Mouse (Mus musculus) liver, embryonic 14.5 days (tissue): ENCODE measurements at regions not wholly inside any gene's neighbourhood (a gene's known extent, or its start where the extent isn't known, plus 50 kb on each side); places are given as distances from the start of the nearest gene placed in this dataset.

ENCODE experiments used
- ATAC-seq: fragments of 200-750 bp; cut with Nextera tagmentation; 2 replicates; pipeline ENCODE4 v1.8.0; 2017; ENCODE audit warnings: moderate number of reproducible peaks, mild to moderate bottlenecking, moderate library complexity; ENCODE audit not compliant: insufficient read depth
- DNase-seq, 3 experiments: peaks; one replicate each; pipeline ENCODE4 v3.0.0-alpha.2; 2012 to 2013; ENCODE audit warnings: low read depth in 3 of 3, low spot score in 3 of 3
- H3K27ac ChIP-seq: fragments of 300-500 bp; sonication (generic); 2 replicates; pipeline ENCODE4 v1.5.1; 2014; ENCODE audit warnings: moderate library complexity, mild to moderate bottlenecking, control low read depth, inconsistent platforms
- H3K27me3 ChIP-seq: fragments of 300-500 bp; sonication (generic); 2 replicates; pipeline ENCODE4 v1.6.1; 2014; ENCODE audit warnings: mild to moderate bottlenecking, low read length, moderate library complexity; ENCODE audit not compliant: control insufficient read depth, insufficient read depth
- H3K36me3 ChIP-seq: fragments of 300-500 bp; sonication (generic); replicated peaks from 2 replicates; pipeline ENCODE4 v1.6.1; 2014; ENCODE audit warnings: low read depth; ENCODE audit not compliant: control insufficient read depth, insufficient read depth
- H3K4me1 ChIP-seq, 2 experiments: fragments of 200-500 bp in 1 of 2; fragments of 300-500 bp in 1 of 2; sonication (generic) in 1 of 2; replicated peaks; 2 replicates each; pipeline ENCODE4 v1.6.1; 2012 to 2014; ENCODE audit warnings: antibody characterized with exemption in 1 of 2, inconsistent platforms in 1 of 2, low read length in 1 of 2; ENCODE audit not compliant: control insufficient read depth in 2 of 2, insufficient read depth in 2 of 2
- H3K4me2 ChIP-seq: fragments of 300-500 bp; sonication (generic); 2 replicates; pipeline ENCODE4 v1.6.1; 2014; ENCODE audit warnings: low read depth, mild to moderate bottlenecking, control low read depth, moderate library complexity
- H3K4me3 ChIP-seq, 2 experiments: fragments of 200-500 bp in 1 of 2; fragments of 300-500 bp in 1 of 2; sonication (generic) in 1 of 2; 2 replicates each; pipeline ENCODE4 v1.5.1; 2012 to 2014; ENCODE audit warnings: low read depth in 2 of 2, low read length in 2 of 2, mild to moderate bottlenecking in 2 of 2, control low read depth in 1 of 2, inconsistent platforms in 1 of 2, moderate library complexity in 1 of 2; ENCODE audit not compliant: insufficient read depth in 1 of 2
- H3K9ac ChIP-seq: fragments of 300-500 bp; sonication (generic); replicated peaks from 2 replicates; pipeline ENCODE4 v1.6.1; 2014; ENCODE audit warnings: mild to moderate bottlenecking, control low read depth, moderate library complexity
- H3K9me3 ChIP-seq: fragments of 300-500 bp; sonication (generic); 2 replicates; pipeline ENCODE4 v1.6.1; 2016; ENCODE audit warnings: low read length, mixed read lengths; ENCODE audit not compliant: control insufficient read depth
- CTCF ChIP-seq: IDR thresholded peaks from 2 replicates; pipeline ENCODE4 v1.5.1; 2016; ENCODE audit warnings: antibody characterized with exemption, low read depth, control low read depth
- EP300 ChIP-seq: IDR thresholded peaks from 2 replicates; pipeline ENCODE4 v1.6.1; 2016; ENCODE audit warnings: antibody characterized with exemption, low read depth
- WGBS: fragments of 180-500 bp; shearing (Covaris S2); extraction: QIAGEN DNeasy Blood & Tissue Kit; methylation state at CpG from one replicate; pipeline ENCODE4 v1.1.7; 2014; ENCODE audit not compliant: insufficient replicate concordance; 5-methylcytosine and 5-hydroxymethylcytosine counted together

DNA sequence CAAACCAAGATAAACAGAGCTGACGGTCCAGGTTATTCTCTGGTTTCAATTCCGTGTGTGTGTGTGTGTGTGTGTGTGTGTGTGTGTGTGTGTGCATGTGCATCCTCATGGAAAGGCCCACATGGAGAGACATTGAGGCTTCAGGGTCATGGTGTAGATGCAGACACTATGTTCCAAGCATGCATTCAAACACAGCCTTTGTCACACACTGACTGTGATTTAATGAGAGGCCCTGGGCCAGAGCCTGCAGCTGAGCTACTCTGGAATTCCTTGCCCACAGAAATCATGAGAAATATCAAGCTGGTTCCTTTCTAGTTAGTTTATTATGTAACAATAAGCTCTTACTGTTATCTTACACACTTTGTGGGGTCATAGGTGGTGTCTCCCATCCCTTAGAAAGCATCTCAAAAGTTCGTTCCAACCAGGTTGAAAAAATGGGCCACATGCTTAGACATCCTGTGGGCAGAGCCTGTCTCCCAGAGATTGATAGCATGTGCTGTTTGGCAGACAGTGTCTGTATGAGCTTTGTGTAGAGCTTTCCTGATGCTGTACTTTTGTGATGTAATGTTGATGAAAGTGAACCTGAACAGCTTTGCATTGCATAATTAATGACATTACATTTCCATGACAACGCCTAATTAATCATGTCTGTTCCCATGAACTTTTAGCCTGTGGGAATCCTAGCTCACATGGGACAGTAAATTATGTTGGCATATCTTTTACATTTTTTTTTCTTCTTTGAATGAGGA lies 62.8 kb upstream of the Tpm1 start:
- Histone ChIP-seq H3K4me1 (no peaks in the 10 kb centered on the region), H3K36me3 (no peaks in the 10 kb centered on the region), H3K27ac (no peak overlapping the region), H3K9me3 (no peaks in the 10 kb centered on the region), H3K27me3 (no peaks in the 10 kb centered on the region), H3K4me3 (no peak overlapping the region), H3K9ac (no peak overlapping the region), H3K4me2 (no peak overlapping the region)
- TF ChIP-seq CTCF = no peak
- TF ChIP-seq EP300 = no peak
- ATAC-seq = no peak
- DNase-seq = no peak
- WGBS = 68% methylated on average over 4 of the region's 4 CpGs

DNA sequence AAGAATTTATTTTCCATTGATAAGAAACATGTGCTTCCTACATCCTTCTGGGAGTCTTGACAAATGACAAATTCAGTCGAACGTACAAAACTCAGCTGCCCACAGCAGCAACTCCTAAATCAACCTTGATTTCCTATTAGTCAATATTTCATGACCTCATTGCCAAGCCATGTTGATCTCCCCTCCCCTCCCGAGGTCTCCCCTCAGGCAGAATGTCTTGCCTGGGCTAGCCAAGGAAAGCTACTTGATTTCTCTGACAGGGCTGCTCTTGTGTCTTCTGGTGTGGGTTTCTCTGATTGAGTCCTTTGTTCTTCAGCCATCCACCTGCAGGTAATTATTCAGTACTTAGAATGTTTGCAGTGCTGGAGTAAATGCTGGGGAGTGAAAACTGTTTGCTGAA lies 58.7 kb upstream of the Tpm1 start:
- DNase-seq = no peak
- Histone ChIP-seq H3K4me3 (no peak overlapping the region), H3K9ac (no peak overlapping the region), H3K36me3 (no peaks in the 10 kb centered on the region), H3K4me1 (no peaks in the 10 kb centered on the region), H3K27ac (no peak overlapping the region), H3K9me3 (no peaks in the 10 kb centered on the region), H3K27me3 (no peaks in the 10 kb centered on the region), H3K4me2 (no peak overlapping the region)
- TF ChIP-seq EP300 (no peak), CTCF (no peak)
- ATAC-seq = no peak
- WGBS = 40% methylated on average over 3 of the region's 3 CpGs

- Histone ChIP-seq H3K9ac (no peak overlapping the region), H3K27ac (no peak overlapping the region), H3K4me2 (no peak overlapping the region), H3K27me3 (no peaks in the 10 kb centered on the region), H3K9me3 (no peaks in the 10 kb centered on the region), H3K4me1 (no peaks in the 10 kb centered on the region), H3K4me3 (no peak overlapping the region), H3K36me3 (no peaks in the 10 kb centered on the region)
- 7% methylated on average over 9 of the region's 9 CpGs for WGBS
- DNase-seq = peak in 1 of 3 experiments; percentile 32
- TF ChIP-seq CTCF = no peak
- TF ChIP-seq EP300 = no peak
- no peak for ATAC-seq
Measured at GRCm38 (mm10) chr9:67105867-67106266, 56.7 kb upstream of the Tpm1 start.

DNA sequence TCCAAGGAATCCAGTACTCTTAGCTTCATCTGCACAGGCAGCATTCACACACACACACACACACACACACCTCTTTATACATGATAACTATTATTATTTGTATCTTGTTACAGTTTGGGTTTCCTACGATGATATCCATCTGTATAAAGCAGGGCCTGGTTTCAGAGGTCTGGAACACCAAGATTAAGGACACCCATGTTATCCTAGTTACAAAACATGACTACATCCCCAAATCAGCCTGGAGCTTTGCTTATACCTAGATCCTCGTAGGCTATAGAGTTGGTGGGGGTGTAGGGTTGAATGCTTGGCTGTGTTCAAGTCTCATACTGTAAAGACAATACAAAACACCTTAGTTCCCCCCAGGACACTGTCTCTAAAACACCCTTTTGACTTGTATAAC lies 56.0 kb upstream of the Tpm1 start:
- no peaks in the 10 kb centered on the region for H3K9me3 ChIP-seq
- WGBS = 41% methylated on average over 2 of the region's 2 CpGs
- H3K27ac ChIP-seq = no peak overlapping the region
- H3K36me3 ChIP-seq = no peaks in the 10 kb centered on the region
- H3K4me2 ChIP-seq = no peak overlapping the region
- DNase-seq (no peak), ATAC-seq (no peak)
- no peaks in the 10 kb centered on the region for H3K27me3 ChIP-seq
- H3K4me3 ChIP-seq = no peak overlapping the region
- no peaks in the 10 kb centered on the region for H3K4me1 ChIP-seq
- H3K9ac ChIP-seq = no peak overlapping the region
- TF ChIP-seq CTCF (no peak), EP300 (no peak)

DNA sequence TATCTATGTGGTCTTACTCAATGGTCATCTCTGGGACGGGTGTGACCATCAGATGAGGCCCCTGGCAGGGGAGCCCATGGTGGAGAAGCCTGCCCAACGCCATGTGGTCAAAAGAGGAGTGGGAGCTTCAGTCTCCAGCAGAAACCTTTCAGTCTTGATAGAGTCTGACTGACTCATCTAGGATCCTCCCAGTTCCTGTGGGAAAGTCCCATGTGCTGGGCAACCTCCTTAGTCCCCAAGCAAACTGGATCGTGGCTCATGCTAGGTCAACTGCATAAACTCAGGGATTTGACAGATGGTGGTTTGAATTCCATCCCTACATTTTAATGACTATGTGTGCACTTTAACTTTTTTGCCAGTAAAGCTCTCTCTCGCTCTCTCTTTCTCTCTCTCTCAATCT lies 55.4 kb upstream of the Tpm1 start:
- Histone ChIP-seq H3K27me3 (no peaks in the 10 kb centered on the region), H3K36me3 (no peaks in the 10 kb centered on the region), H3K9ac (no peak overlapping the region), H3K4me3 (no peak overlapping the region), H3K9me3 (no peaks in the 10 kb centered on the region), H3K4me2 (no peak overlapping the region), H3K27ac (no peak overlapping the region), H3K4me1 (no peaks in the 10 kb centered on the region)
- DNase-seq (no peak), ATAC-seq (no peak)
- WGBS = 53% methylated on average over 4 of the region's 4 CpGs
- no peak for TF ChIP-seq CTCF
- no peak for TF ChIP-seq EP300
